Mouse (Mus musculus) embryonic fibroblast, embryonic 13.5 days (primary cell): ENCODE results near the gene Vmn1r7.

Source experiments
- CTCF ChIP-seq: IDR thresholded peaks from 2 replicates; pipeline ENCODE4 v1.5.1; 2011; ENCODE audit warnings: mild to moderate bottlenecking, control low read depth, low read length, moderate library complexity, borderline replicate concordance; ENCODE audit not compliant: insufficient read depth
- POLR2A ChIP-seq: IDR thresholded peaks from 2 replicates; pipeline ENCODE4 v1.6.1; 2011; ENCODE audit warnings: low read depth, mild to moderate bottlenecking, control low read depth, low read length, moderate library complexity

DNA sequence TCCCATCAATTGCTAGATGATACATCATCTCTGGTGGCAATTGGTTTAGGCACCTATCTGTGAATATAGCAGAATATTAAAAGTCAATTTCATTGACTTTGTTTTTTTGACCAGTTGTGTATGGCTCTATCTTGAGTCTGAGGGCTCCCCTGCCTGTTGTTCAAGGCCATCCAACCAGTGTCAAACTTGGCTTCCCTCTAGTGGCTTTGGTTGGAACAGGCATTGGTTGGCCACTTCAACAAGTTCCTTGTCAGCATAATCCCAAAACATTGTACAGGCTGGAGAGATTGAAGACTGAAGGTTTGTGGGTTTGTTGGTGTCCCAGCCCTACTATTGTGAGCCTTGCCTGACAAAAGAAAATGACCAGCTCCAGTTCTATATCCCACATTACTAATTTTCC, 38.6 kb upstream of the Vmn1r7 start:
- no peak for TF ChIP-seq CTCF
- TF ChIP-seq POLR2A: no peak
